Mouse (Mus musculus) brain, embryonic 14.5 days (tissue): ENCODE data around the gene Fbxl14.
A peak's percentile ranks its signal among the peaks of the same experiment; 100 is the strongest.

Experiments used
- CTCF ChIP-seq: fragments of 200-500 bp; IDR thresholded peaks from 2 replicates; pipeline ENCODE4 v1.5.1; 2012; ENCODE audit warnings: inconsistent platforms, mild to moderate bottlenecking, moderate library complexity, borderline replicate concordance; ENCODE audit not compliant: insufficient read depth, insufficient read length; ENCODE audit errors: extremely low read depth
- POLR2A ChIP-seq: fragments of 200-500 bp; IDR thresholded peaks from 2 replicates; pipeline ENCODE4 v1.6.1; 2012; ENCODE audit warnings: mild to moderate bottlenecking, inconsistent platforms, borderline replicate concordance; ENCODE audit not compliant: poor library complexity, insufficient read depth, insufficient read length, severe bottlenecking; ENCODE audit errors: extremely low read depth

DNA sequence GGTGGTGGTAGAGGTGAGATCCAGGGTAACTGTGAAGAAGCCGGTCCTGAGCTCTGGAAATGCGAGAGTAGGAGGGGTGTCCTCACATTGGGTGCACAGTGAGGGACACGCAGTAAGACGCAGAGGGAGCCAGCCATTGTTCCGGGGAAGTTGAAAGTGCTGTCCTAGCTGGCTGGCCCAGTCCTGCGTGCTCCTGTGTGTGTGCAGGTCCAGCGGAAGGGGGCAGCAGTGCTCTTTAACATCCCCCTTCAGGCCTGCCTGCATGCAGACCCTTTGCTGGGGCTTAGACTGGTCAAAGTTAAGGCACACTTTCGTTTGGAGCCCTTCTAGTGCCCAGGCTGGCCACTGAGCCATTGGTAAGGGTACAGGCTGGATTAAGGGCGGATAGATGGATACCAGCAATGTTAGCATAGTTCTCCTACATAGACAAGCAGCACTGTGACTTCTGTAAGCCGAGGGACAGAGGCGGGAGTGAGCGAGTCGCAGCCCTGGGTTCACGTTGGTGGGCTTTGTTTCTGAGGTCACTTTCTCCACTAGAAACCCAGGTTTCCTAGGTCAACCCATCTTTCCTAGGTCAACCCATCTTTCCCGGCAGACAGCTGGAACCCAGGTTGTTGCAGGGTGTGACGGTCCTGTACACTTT is 3.6 kb downstream of the Fbxl14 start:
- TF ChIP-seq CTCF, result peak; percentile 71
- no peak for TF ChIP-seq POLR2A
